Mouse (Mus musculus): ENCODE results near the gene Meig1. TPM values are rescaled to one million over a fixed set of nuclear protein-coding genes. Genes with fewer than 3 reads are reported as not detected.

Gene Meig1
- total and polyA plus RNA-seq, 3 experiments = not detected

GRCm38 (mm10) chr2:3387105-3387860, 35.2 kb downstream of the Meig1 start:
- no peaks in the 10 kb centered on the region for H3K9me3 ChIP-seq (replicated peaks)
- no peaks in the 10 kb centered on the region for H3K4me1 ChIP-seq (ENCODE audit: insufficient read depth, low read depth, low read length)
- no peak overlapping the region for H3K4me3 ChIP-seq (ENCODE audit: low read depth, low read length)
- ATAC-seq (ENCODE audit: extremely low read depth, insufficient number of reproducible peaks, low FRiP score, poor library complexity, severe bottlenecking) (no peak), DNase-seq (ENCODE audit: low spot score) (no peak)
- TF ChIP-seq GATA2 (IDR thresholded peaks at IDR 0.05; ENCODE audit: borderline replicate concordance, low read depth, low read length) (no peak), POLR2AphosphoS5 (IDR thresholded peaks at IDR 0.05; ENCODE audit: insufficient replicate concordance, low read depth, low read length) (no peak)
- peaks cover 2% of the 10 kb centered on the region; the same call in 1 of the 2 replicates for H3K27me3 ChIP-seq (ENCODE audit: insufficient read depth, low read length)
- no peaks in the 10 kb centered on the region for H3K36me3 ChIP-seq (replicated peaks)

GRCm38 (mm10) chr2:3365127-3365526, 57.3 kb downstream of the Meig1 start:
- Histone ChIP-seq H3K4me1 (ENCODE audit: insufficient read depth, low read depth, low read length) (no peaks in the 10 kb centered on the region), H3K36me3 (replicated peaks) (no peaks in the 10 kb centered on the region), H3K4me3 (ENCODE audit: low read depth, low read length) (no peak overlapping the region), H3K9me3 (replicated peaks) (no peaks in the 10 kb centered on the region), H3K27me3 (ENCODE audit: insufficient read depth, low read length) (no peaks in the 10 kb centered on the region)
- no peak for TF ChIP-seq GATA2 (IDR thresholded peaks at IDR 0.05; ENCODE audit: borderline replicate concordance, low read depth, low read length)
- TF ChIP-seq TAL1 (conservative IDR thresholded peaks at IDR 0.05; ENCODE audit: low read depth, low read length) = no peak
- TF ChIP-seq CTCF (IDR thresholded peaks at IDR 0.05; ENCODE audit: low read depth, low read length) = no peak
- no peak for TF ChIP-seq POLR2AphosphoS5 (IDR thresholded peaks at IDR 0.05; ENCODE audit: insufficient replicate concordance, low read depth, low read length)
- no peak for TF ChIP-seq GATA1 (IDR thresholded peaks at IDR 0.05; ENCODE audit: borderline replicate concordance, low read length)
- ATAC-seq (ENCODE audit: extremely low read depth, insufficient number of reproducible peaks, low FRiP score, poor library complexity, severe bottlenecking) (no peak), DNase-seq (ENCODE audit: low spot score) (no peak)

GRCm38 (mm10) chr2:3361067-3361466, 61.4 kb downstream of the Meig1 start:
- ATAC-seq (ENCODE audit: extremely low read depth, insufficient number of reproducible peaks, low FRiP score, poor library complexity, severe bottlenecking) = no peak
- TF ChIP-seq CTCF (IDR thresholded peaks at IDR 0.05; ENCODE audit: low read depth, low read length) (no peak), POLR2AphosphoS5 (IDR thresholded peaks at IDR 0.05; ENCODE audit: insufficient replicate concordance, low read depth, low read length) (no peak), GATA1 (IDR thresholded peaks at IDR 0.05; ENCODE audit: borderline replicate concordance, low read length) (no peak), TAL1 (conservative IDR thresholded peaks at IDR 0.05; ENCODE audit: low read depth, low read length) (no peak), GATA2 (IDR thresholded peaks at IDR 0.05; ENCODE audit: borderline replicate concordance, low read depth, low read length) (no peak)
- Histone ChIP-seq H3K36me3 (replicated peaks) (no peaks in the 10 kb centered on the region), H3K9me3 (replicated peaks) (no peaks in the 10 kb centered on the region), H3K27me3 (ENCODE audit: insufficient read depth, low read length) (peaks cover 5% of the 10 kb centered on the region; the same call in 1 of the 2 replicates), H3K4me3 (ENCODE audit: low read depth, low read length) (no peak overlapping the region), H3K4me1 (ENCODE audit: insufficient read depth, low read depth, low read length) (no peaks in the 10 kb centered on the region)
- no peak for DNase-seq (ENCODE audit: low spot score)

Other genes with a start within 250 kb of the Meig1 start
- 24.6 and 25.3 TPM in 2 replicates for gene Nmt2, start 138.4 kb downstream of the Meig1 start, total RNA-seq (2014; fragmentation: Nextera tagmentation)
- 34.9 and 39.8 TPM in 2 replicates for gene Nmt2, start 138.4 kb downstream of the Meig1 start, total RNA-seq (2017)
- gene Nmt2, start 138.4 kb downstream of the Meig1 start, polyA plus RNA-seq (2012) = 9.4 and 10.5 TPM in 2 replicates
- 50.0 and 55.7 TPM in 2 replicates for gene Rpp38, start 90.0 kb downstream of the Meig1 start, total RNA-seq (2014; fragmentation: Nextera tagmentation)
- gene Rpp38, start 90.0 kb downstream of the Meig1 start, total RNA-seq (2017) = 19.1 and 22.9 TPM in 2 replicates
- 1.3 and 2.6 TPM in 2 replicates for gene Rpp38, start 90.0 kb downstream of the Meig1 start, polyA plus RNA-seq (2012)
- gene Acbd7, start 86.5 kb downstream of the Meig1 start, total RNA-seq (2014; fragmentation: Nextera tagmentation) = not detected in 2 replicates
- 0.33 and 0.87 TPM in 2 replicates for gene Acbd7, start 86.5 kb downstream of the Meig1 start, total RNA-seq (2017)
- gene Acbd7, start 86.5 kb downstream of the Meig1 start, polyA plus RNA-seq (2012) = not detected in 2 replicates
- gene Olah, start 25.4 kb downstream of the Meig1 start, total RNA-seq (2014; fragmentation: Nextera tagmentation) = not detected in 2 replicates
- gene Olah, start 25.4 kb downstream of the Meig1 start, total RNA-seq (2017) = 0.06 and 0.27 TPM in 2 replicates
- gene Olah, start 25.4 kb downstream of the Meig1 start, polyA plus RNA-seq (2012) = not detected in 2 replicates
- gene Dclre1c, start 1.5 kb upstream of the Meig1 start, total RNA-seq (2014; fragmentation: Nextera tagmentation) = 53.8 and 55.7 TPM in 2 replicates
- 14.4 and 16.8 TPM in 2 replicates for gene Dclre1c, start 1.5 kb upstream of the Meig1 start, total RNA-seq (2017)
- 0.90 and 1.6 TPM in 2 replicates for gene Dclre1c, start 1.5 kb upstream of the Meig1 start, polyA plus RNA-seq (2012)
- gene Suv39h2, start 52.4 kb upstream of the Meig1 start, total RNA-seq (2014; fragmentation: Nextera tagmentation) = 25.7 and 31.6 TPM in 2 replicates
- 13.9 and 19.1 TPM in 2 replicates for gene Suv39h2, start 52.4 kb upstream of the Meig1 start, total RNA-seq (2017)
- gene Suv39h2, start 52.4 kb upstream of the Meig1 start, polyA plus RNA-seq (2012) = 6.2 and 7.6 TPM in 2 replicates
- gene Gm45902, start 90.1 kb upstream of the Meig1 start, total RNA-seq (2014; fragmentation: Nextera tagmentation) = 9.4 and 9.6 TPM in 2 replicates
- 13.6 and 14.4 TPM in 2 replicates for gene Gm45902, start 90.1 kb upstream of the Meig1 start, total RNA-seq (2017)
- gene Gm45902, start 90.1 kb upstream of the Meig1 start, polyA plus RNA-seq (2012) = 2.0 and 2.5 TPM in 2 replicates
- gene Hspa14, start 90.2 kb upstream of the Meig1 start, total RNA-seq (2014; fragmentation: Nextera tagmentation) = 76.4 TPM in 2 replicates
- 212 and 220 TPM in 2 replicates for gene Hspa14, start 90.2 kb upstream of the Meig1 start, total RNA-seq (2017)
- gene Hspa14, start 90.2 kb upstream of the Meig1 start, polyA plus RNA-seq (2012) = 7.4 and 10.6 TPM in 2 replicates
- 1.3 and 1.6 TPM in 2 replicates for gene Cdnf, start 90.4 kb upstream of the Meig1 start, total RNA-seq (2014; fragmentation: Nextera tagmentation)
- 0.29 and 0.49 TPM in 2 replicates for gene Cdnf, start 90.4 kb upstream of the Meig1 start, total RNA-seq (2017)
- gene Cdnf, start 90.4 kb upstream of the Meig1 start, polyA plus RNA-seq (2012) = 0.07 and 0.17 TPM in 2 replicates
- 6.1 and 19.4 TPM in 2 replicates for gene Fam107b, start 147.8 kb upstream of the Meig1 start, total RNA-seq (2014; fragmentation: Nextera tagmentation)
- 25.4 and 34.1 TPM in 2 replicates for gene Fam107b, start 147.8 kb upstream of the Meig1 start, total RNA-seq (2017)
- gene Fam107b, start 147.8 kb upstream of the Meig1 start, polyA plus RNA-seq (2012) = 1.2 and 3.6 TPM in 2 replicates

All from G1E (cell line).